Mouse (Mus musculus) lung, postnatal 25 days (tissue): ENCODE data around the gene Brms1.

Experiments
- DNase-seq: peaks from one replicate; pipeline ENCODE4 v3.0.0; 2022; ENCODE audit warnings: low spot score

The Brms1 gene

GRCm38 (mm10) chr19:5092083-5092482 lies 50.9 kb downstream of the Brms1 start:
- DNase-seq = no peak

- DNase-seq = no peak
These were observed 52.5 kb downstream of the Brms1 start for GRCm38 (mm10) chr19:5093481-5094242.

GRCm38 (mm10) chr19:5094243-5094632 lies 53.1 kb downstream of the Brms1 start:
- peak; percentile 87 for DNase-seq

GRCm38 (mm10) chr19:5094746-5095417 lies 53.7 kb downstream of the Brms1 start:
- DNase-seq = no peak

GRCm38 (mm10) chr19:5095887-5096474 lies 54.8 kb downstream of the Brms1 start:
- DNase-seq = no peak

GRCm38 (mm10) chr19:5097521-5098362 lies 56.6 kb downstream of the Brms1 start:
- no peak for DNase-seq

- no peak for DNase-seq
These were observed 57.4 kb downstream of the Brms1 start, which contains the start of gene Cnih2 for GRCm38 (mm10) chr19:5098363-5099143. Gene Cnih2, minus strand, starts transcription at chr19:5098521.
